Mouse (Mus musculus): Measurements from ENCODE around the gene Vkorc1.

- TF ChIP-seq POLR2A (IDR thresholded peaks at IDR 0.05; ENCODE audit: borderline replicate concordance, extremely low read depth, low read depth, low read length) (no peak), CTCF (IDR thresholded peaks at IDR 0.05; ENCODE audit: insufficient read depth, low read length) (no peak)
Measured at GRCm38 (mm10) chr7:127926846-127927245, 31.4 kb upstream of the Vkorc1 start.
